Mouse (Mus musculus): ENCODE measurements around the gene Fbp1.

DNA sequence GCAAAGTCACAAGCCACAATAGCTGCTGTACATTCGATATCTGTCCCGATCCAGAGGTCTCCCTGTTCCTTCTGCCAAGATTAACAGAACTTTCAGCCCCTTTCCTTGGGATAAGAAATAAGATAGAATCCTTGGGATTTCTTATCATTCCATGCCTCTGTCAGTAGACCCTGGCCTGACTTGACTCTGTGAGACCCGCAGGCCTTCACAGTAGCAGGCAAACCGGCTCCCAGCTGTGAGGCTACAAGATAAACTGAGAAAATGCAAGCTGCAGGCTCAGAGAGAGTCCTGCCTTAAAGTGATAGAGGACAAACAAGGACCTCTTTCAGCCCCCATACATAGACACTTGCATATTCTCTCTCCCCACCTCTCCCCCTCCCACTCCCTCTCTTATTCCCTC is 54.7 kb downstream of the Fbp1 start:
- TF ChIP-seq E2F4 (IDR thresholded peaks at IDR 0.05; ENCODE audit: insufficient read depth): no peak
- no peak for TF ChIP-seq MYOD1 (IDR thresholded peaks at IDR 0.05; ENCODE audit: control insufficient read depth in 1 of 3, insufficient read length in 2 of 3, low read depth in 2 of 3)
- TF ChIP-seq CEBPB (IDR thresholded peaks at IDR 0.05; ENCODE audit: insufficient read depth, poor library complexity, severe bottlenecking): no peak
- no peak for TF ChIP-seq POLR2A (IDR thresholded peaks at IDR 0.05; ENCODE audit: insufficient read length, low read depth)
- no peak for TF ChIP-seq TCF12 (IDR thresholded peaks at IDR 0.05; ENCODE audit: insufficient read depth, poor library complexity, severe bottlenecking)
- no peak for TF ChIP-seq USF1 (IDR thresholded peaks at IDR 0.05; ENCODE audit: low read depth)

Measured in myocyte (in vitro differentiated cells).